Mouse (Mus musculus): Measurements from ENCODE around the gene Zc2hc1b. TPM values are rescaled to one million over a fixed set of nuclear protein-coding genes. Genes with fewer than 3 reads are reported as not detected.

Zc2hc1b gene
- not detected in 2 replicates for polyA plus RNA-seq (2012)

DNA sequence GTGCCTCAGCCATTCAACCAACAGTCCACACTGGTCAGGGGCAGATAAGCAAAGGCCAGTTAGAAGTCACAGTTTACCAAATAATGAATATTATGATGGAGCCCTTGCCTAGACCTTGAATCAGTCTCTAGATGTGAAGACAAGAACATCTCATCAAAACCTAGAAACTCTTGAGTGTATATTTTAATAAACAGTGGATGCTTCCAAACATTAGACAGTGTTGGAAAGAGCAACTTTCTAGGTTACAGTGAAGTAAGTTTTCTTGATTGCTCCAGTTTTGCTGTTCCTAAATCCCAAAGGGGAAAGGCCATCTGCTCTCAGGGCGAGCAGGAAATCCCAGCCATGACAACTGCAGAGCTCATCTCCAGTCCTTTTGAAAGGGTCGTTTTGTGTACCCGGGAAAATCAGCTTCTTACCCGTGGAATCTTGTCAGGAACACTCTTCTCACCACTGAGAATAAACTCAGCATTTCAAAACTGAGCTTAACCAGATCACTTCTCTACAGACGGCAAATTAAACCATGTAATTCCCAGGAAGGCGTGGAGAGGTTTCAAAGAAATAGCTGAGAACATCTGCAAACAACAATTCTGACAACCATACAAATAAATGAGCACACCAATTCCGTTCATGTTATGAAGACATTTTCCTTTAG is at the start of gene Zc2hc1b:
TSS of gene Zc2hc1b (minus strand) at position 51 of the 652 bp plus-strand sequence.
- TF ChIP-seq GATA1 (IDR thresholded peaks at IDR 0.05; ENCODE audit: low read length): no peak

- no peak for TF ChIP-seq GATA1 (IDR thresholded peaks at IDR 0.05; ENCODE audit: low read length)
Measured at GRCm38 (mm10) chr10:13225377-13226063, 47.7 kb upstream of the Zc2hc1b start.

- TF ChIP-seq GATA1 (IDR thresholded peaks at IDR 0.05; ENCODE audit: low read length): no peak
Measured at GRCm38 (mm10) chr10:13222135-13222534, 44.3 kb upstream of the Zc2hc1b start.

- no peak for TF ChIP-seq GATA1 (IDR thresholded peaks at IDR 0.05; ENCODE audit: low read length)
Measured at GRCm38 (mm10) chr10:13220061-13220460, 42.2 kb upstream of the Zc2hc1b start.

DNA sequence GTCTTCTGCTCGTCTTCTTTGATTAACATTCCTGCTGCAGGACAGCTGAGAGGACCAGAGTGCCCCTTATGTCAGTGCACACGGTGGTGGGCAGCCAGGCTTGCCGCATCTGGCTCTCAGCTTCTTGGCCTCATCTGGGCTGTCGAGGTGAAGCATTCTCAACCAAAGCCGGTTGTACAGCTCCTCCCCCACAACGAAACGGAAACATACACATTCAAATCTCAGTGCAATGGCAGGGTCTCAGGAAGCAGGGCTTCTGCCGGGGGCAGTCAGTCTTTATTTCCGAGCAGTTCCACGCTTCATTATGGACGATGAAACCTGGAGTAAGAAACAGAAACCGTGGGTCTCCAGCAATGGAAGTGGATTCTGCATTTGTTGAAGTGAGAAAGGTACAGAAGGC is 36.1 kb upstream of the Zc2hc1b start:
- no peak for TF ChIP-seq GATA1 (IDR thresholded peaks at IDR 0.05; ENCODE audit: low read length)

DNA sequence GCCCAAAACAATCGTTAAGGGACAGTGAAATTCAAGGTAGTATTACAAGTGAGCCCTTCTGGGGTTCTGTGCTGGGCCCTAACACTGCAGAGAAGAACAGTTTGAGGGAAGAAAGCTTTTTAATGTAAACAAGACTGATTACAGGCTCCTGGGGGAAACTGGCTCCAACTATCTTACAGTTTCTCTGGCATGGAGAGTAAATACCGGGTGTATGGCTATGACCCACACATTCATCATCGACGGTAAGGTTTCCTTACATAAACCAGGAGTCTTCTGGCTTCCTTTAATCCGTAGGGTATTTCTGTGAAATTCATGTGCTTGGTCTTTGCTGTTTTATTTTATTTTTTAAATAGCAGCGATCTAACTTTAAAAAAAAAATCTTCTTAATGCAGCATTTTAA is 35.0 kb upstream of the Zc2hc1b start:
- TF ChIP-seq GATA1 (IDR thresholded peaks at IDR 0.05; ENCODE audit: low read length): no peak

- TF ChIP-seq GATA1 (IDR thresholded peaks at IDR 0.05; ENCODE audit: low read length): no peak
Measured at GRCm38 (mm10) chr10:13212326-13212725, 34.5 kb upstream of the Zc2hc1b start.

DNA sequence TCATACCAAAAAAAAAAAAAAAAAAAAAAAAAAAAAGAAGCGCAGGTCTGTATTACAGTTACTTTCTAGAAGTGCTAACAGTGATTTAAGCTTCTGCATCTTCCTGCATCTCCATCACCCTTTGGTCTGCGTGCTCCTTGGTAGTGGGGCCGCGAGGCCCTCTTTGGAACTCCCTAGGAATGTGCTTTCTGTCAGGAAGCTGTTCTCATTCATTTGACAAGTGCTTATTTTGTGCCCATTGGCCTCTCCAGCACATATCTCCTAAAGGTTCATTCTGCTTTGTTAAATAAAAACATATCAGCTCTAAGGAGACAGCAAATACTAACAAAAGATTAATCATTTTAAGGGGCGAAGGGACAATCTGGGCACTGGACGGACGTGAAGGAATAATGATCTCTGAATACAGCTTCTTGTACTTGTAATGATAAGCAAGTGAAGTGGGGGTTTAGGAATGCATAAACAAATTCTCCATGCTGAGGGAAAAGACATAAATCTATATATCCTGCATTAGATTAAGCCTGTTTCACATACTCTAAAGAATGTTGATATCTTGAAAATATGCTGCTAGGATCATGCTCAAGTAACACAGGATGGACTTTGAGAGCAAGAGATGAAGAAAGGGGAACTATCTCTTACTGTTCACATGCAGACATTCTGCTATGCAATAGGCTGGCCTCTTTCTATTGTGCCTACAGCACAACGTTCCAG is 32.3 kb upstream of the Zc2hc1b start:
- no peak for TF ChIP-seq GATA1 (IDR thresholded peaks at IDR 0.05; ENCODE audit: low read length)

DNA sequence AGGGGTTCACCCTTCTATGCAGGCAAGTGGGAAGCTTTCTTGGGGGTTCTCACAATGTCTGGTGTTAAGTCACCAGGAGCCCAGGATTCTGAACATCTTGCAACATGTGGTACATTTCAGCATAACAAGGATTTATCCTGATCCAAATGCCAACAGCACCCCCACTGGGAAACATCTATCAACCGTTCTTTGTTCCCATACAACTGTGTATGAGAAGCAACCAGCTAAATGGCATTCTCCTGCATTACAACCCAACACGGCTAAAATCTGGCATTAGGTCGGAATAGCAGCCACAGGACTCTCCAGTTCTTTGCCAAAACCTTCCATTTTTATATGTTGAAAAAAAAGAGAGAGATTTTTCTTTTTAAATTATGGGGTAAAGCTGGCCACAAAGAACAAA is 31.7 kb upstream of the Zc2hc1b start:
- no peak for TF ChIP-seq GATA1 (IDR thresholded peaks at IDR 0.05; ENCODE audit: low read length)

DNA sequence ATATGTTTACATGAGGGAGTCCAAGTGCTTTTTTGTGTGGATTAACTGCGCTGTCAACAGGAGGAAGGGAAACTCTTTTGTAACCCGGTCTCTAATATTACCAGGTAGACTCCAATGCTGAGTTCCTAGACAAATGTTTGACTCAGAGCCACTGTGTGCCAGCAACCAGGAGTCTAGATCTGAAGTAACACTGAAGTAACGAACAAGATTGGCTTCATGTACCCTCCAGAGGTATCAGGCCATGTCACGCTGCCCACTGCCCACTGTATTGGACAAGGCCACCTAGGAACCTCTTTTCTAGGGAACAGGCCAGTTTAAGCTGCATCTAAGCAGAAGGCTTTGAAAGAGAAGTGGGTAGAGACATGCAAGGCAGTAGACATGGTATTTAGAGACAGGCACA is 31.2 kb upstream of the Zc2hc1b start:
- no peak for TF ChIP-seq GATA1 (IDR thresholded peaks at IDR 0.05; ENCODE audit: low read length)

GRCm38 (mm10) chr10:13201741-13202293 is 24.0 kb upstream of the Zc2hc1b start:
- TF ChIP-seq GATA1 (IDR thresholded peaks at IDR 0.05; ENCODE audit: low read length): no peak

GRCm38 (mm10) chr10:13200862-13201261 is 23.0 kb upstream of the Zc2hc1b start:
- TF ChIP-seq GATA1 (IDR thresholded peaks at IDR 0.05; ENCODE audit: low read length): no peak

GRCm38 (mm10) chr10:13199234-13199633 is 21.4 kb upstream of the Zc2hc1b start:
- no peak for TF ChIP-seq GATA1 (IDR thresholded peaks at IDR 0.05; ENCODE audit: low read length)

GRCm38 (mm10) chr10:13196872-13197507 is 19.2 kb upstream of the Zc2hc1b start:
- TF ChIP-seq GATA1 (IDR thresholded peaks at IDR 0.05; ENCODE audit: low read length): no peak

- TF ChIP-seq GATA1 (IDR thresholded peaks at IDR 0.05; ENCODE audit: low read length): no peak
Measured at GRCm38 (mm10) chr10:13192731-13193351, 15.0 kb upstream of the Zc2hc1b start, which contains the start of gene Ltv1. Gene Ltv1, minus strand, starts transcription at chr10:13193168.
